ENCODE assay signal across 20 mouse cellular contexts in the genomic region with DNA sequence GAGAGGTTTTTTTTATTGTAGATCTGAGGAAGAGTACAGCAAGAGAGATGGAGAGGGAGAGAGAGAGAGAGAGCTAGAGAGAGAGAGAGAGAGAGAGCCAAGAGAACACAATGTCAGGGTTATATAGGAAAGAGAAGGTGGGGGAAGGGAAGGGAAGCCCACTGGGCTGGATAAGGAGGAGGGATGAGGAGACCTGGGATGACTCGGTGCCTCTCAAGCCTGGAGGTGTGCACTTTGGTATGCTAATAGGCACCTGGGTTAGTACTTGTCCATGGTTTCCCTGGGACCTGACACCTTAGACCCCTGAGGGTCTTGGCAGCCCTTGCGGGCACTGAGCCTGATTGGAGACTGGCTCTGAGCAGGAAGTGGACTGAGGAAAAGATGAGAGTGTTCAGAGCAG. TPM values are rescaled to one million over a fixed set of nuclear protein-coding genes. Genes with fewer than 3 reads are reported as not detected.
"Had no signal": no experiment of that assay in that cellular context is flagged by ENCODE, and none has a peak within 500 bp of the region (broad histone marks: within the 10 kb centered on the region; RNA-seq: fewer than 3 reads in every experiment).

No protein-coding gene starts in this region.

- ATAC-seq: intestine, embryonic 16.5 days had no signal

- H3K4me2 ChIP-seq: kidney, embryonic 15.5 days; limb, embryonic 13.5 days; neural tube, embryonic 15.5 days had no signal

- H3K36me3 ChIP-seq: kidney, embryonic 15.5 days; limb, embryonic 13.5 days; neural tube, embryonic 15.5 days had no signal

- DNase-seq: kidney, adult 2 months; kidney, postnatal 14 days; left cerebral cortex, postnatal 4 days; lung, adult 18-20 months; midbrain, embryonic 14.5 days; right cerebral cortex, adult 18-20 months; right cerebral cortex, postnatal 25 days; thymus, adult 2 months; thymus, postnatal 25 days had no signal

- H3K9ac ChIP-seq: kidney, embryonic 15.5 days; limb, embryonic 13.5 days; neural tube, embryonic 15.5 days had no signal

- H3K4me1 ChIP-seq: neural tube, embryonic 15.5 days had no signal

- H3K4me3 ChIP-seq: kidney, embryonic 15.5 days; limb, embryonic 13.5 days; myocyte; neural tube, embryonic 15.5 days had no signal

- H3K27ac ChIP-seq: kidney, embryonic 15.5 days; limb, embryonic 13.5 days; neural tube, embryonic 15.5 days had no signal

- H3K9me3 ChIP-seq: kidney, embryonic 15.5 days; limb, embryonic 13.5 days; neural tube, embryonic 15.5 days had no signal

RNA-seq across cellular contexts. Expression of a gene that starts 7.6 kb away (rescaled TPM):
- total RNA-seq: layer of hippocampus, adult 8-10 months; layer of hippocampus, postnatal 14 days; left cerebral cortex, adult 18-20 months; left cerebral cortex, postnatal 10 days; left cerebral cortex, postnatal 4 days had no signal
- polyA plus RNA-seq: large intestine, adult 2 months; small intestine, adult 2 months had no signal
